Mouse (Mus musculus): Measurements from ENCODE around the gene Dnaic1.
"Not testable (repeated sequence)": the region's sequence is repeated elsewhere in the genome, so short reads cannot be mapped to it uniquely, and the experiment has no call there.

The Dnaic1 gene

DNA sequence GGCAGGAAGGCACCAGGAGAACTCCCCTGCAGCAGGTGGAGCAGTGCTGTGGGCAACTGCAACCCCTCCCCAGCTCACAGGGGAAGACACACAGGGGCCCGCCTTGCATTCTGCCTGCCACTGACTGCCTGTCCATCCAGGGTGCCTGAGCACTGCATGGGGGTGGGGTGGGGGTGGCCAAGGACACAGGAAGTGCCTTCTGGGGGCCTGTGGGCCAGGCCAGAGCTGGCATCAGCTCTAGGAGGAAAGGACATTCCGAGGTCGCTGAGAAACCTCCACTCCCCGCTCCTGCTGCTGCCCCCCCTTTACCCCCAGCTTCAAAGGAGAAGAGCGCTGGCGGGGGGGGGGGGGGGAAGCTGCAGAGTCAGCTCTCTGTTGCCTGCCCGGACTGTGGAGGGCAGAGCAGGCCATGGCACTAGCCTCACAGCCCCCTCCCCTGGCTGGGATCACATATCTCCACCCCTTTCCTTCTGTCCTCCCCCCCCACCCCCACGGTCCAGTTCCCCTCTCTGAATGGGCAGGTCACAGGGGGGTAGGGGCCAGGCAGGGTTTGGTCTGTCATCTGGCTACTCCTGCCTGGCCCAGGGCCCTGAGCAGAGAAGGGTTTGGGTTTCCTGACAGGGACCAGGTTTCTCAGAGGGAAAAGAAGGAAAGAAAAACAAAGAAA, 95.6 kb downstream of the Dnaic1 start:
- DNase-seq (ENCODE audit: low spot score): peak; percentile 30

DNA sequence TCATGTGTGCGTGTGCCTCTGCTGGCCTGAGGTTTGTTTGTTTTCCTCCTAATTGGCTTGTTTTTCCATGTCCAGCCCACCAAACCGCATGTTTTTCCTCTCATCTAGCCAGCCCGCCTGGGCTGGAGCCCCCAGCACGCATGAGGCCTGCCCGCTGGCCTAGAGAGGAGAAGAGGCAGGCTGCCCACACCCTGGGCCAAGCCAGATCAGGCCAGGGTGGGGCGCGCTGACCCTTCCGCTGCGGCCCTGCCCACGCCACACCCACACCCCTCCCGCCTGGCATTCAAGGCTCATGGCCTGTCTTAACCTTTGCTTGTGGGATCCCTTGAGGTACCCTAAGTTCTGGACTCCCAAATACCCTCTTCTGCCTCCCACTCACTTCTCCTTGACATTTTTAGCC, 97.1 kb downstream of the Dnaic1 start:
- DNase-seq (ENCODE audit: low spot score): peak; percentile 41

GRCm38 (mm10) chr4:41670836-41671235, 101.3 kb downstream of the Dnaic1 start:
- DNase-seq (ENCODE audit: low spot score): no peak

DNA sequence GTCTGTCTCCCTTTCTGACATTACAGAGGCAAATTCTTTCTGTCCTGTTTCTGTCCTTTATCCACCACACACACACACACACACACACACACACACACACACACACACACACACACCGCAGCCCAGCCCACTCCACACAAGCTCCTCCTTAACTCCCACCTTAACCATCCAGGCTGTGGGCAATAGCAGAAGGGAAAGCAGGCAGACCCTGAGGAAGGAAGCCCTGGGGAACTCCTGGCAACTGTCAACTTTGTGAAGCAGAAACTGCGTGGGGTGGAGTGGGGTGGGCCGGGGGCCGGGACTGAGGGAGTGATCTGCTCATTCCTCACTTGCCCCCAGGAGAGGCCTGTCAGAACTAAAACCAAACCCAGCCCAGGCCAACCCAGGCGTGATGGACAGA, 101.9 kb downstream of the Dnaic1 start:
- no peak for DNase-seq (ENCODE audit: low spot score)

DNA sequence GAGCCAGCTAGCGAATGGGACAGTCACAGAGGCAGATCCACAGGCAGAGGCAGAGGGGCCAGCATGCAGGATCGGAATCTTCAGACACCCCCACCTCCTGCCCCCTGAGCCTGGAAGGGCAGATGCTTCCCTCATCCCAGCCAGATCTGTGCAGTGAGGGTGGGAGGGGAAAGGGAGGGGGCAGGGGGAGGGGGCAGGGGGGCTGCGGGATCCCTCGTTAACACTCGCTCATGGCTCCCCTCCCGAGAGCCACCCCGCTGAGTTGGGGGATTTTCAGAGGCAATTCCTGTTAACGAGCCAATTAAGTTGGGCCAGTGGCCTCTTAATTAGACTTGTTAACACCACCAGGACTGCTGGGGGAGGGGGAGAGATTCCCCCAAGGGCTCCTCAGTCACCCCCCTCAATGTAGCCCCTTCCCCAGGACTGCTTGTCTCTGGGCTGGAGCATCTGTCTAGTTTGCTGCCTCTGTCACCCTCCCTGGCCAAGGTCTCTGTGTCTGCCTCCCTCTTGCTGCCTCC, 102.4 kb downstream of the Dnaic1 start:
- DNase-seq (ENCODE audit: low spot score): no peak

DNA sequence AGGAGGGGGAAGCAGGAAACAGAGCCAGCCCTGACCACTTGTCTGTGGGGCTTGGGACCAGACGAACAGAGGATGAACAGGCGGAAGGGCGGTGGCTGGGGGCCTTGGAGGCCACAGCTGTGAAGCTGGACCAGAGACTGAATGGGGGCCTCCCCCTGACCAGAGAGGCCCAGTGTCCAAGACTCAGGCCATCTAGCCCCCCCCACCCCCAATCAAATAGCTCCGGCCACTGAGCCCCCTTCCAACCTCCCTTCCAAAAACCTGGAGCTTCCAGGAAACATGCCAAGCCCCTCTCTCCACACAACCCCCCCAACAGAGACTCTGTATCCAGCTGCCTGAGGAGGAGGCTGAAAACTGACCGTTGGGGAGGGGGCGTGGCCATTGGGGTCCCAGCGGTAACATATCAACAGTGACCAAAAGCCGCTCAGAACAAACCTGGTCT, 103.0 kb downstream of the Dnaic1 start:
- no peak for DNase-seq (ENCODE audit: low spot score)

- DNase-seq (ENCODE audit: low spot score): no peak
Measured at GRCm38 (mm10) chr4:41673186-41673585, 103.6 kb downstream of the Dnaic1 start.

DNA sequence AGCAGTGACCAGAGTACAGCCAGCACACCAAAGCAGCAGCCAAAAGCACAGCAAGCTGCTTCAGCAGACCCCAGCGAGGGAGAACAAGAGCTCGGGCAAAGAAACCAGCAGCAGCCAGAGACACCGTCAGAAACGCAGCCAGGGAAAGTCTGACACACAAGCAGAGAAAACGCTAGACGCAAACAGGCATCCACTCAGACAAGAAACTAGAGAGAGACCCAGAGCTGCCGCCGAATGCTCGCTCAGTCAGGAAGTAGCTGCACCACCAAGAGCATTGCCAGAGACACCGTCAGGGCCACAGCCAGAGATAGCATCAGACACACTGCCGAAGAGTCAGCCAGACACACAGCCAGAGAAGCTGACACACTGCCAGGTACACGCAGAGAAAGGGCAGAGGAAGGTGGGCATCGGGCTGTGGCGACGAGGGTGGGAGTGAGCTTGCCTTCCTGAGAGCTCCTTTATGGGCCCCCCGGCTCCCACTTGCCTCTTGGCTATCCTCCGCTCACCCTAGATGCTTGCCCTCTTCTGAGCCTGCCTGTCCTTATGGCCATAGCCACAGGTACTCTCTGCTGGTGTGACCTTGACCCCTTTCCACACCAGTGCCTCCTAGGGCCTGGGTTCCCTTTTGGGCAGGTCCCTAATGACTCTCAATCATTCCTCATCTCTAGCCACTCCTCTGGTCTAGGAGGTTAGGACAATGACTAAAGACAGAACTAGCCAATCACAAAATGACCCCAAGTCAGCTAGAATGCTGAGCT, 106.9 kb downstream of the Dnaic1 start:
- no peak for DNase-seq (ENCODE audit: low spot score)

DNA sequence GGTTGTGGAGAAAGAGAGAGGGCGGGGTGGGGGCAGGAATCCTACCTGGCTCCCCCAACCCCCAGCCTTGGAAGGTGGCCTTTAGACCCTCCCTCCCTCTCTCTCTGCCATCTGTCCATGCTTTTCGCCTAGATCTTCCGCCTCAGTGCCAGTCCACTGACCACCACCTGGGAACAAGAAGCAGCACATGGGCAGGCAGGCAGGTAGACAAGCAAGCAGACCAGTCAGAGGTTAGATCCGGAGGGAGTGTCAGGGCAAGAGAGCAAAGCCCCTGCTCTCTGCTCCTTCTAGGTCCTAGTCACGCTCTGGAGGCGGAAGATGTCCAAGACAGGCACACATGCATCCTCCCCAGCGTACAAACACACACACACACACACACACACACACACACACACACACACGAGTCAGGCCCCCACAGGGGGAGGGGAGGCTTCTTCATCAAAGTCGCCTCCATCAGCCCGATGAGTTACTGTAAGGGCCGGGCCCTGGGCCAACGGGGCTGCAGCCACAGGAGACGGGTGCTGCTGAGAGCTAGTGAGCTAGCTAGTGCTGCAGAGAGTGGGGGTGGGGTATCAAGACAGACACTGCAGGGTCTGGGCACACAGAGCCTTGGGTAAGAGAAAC, 107.5 kb downstream of the Dnaic1 start:
- no peak for DNase-seq (ENCODE audit: low spot score)

DNA sequence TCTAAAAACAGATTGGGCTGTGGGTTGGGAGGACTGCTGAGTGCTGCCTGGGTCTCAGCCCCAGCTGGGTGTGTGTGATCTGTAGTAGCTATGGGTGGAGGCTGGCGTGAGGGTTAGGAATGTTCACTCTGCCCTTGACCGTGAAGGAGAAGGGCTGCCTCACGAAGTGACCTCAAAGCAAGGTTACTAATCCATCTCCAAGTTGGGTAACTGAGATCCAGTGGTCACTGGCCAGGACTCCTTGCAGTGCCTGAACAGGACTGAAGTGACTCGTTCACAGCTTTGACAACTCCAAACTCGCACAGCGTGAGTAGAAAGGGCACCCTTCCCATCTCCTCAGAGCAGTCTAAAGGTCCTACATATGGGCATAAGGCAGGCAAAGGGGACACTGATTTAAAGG, 109.3 kb downstream of the Dnaic1 start:
- DNase-seq (ENCODE audit: low spot score): no peak

DNA sequence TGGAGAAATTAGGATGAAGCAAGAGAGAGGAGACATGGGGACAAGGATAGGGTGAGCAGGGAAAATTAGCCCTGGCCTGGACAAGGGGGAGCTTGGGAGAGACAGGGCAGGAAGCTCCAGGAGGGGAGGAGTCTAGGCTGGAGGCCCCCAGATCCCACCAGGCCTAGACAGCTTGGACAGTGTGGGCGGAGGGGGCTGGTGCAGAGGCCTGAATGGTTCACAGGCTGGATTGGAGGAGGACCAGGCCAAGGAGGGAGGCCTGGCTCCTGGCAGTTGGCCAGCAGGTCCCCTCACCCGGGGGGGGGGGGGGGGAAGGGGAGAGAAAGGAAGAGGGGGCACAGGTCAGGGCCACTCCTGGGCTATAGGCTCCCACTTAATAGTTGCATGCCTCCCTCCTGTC, 109.7 kb downstream of the Dnaic1 start:
- no peak for DNase-seq (ENCODE audit: low spot score)

GRCm38 (mm10) chr4:41681176-41681575, 111.6 kb downstream of the Dnaic1 start:
- no peak for DNase-seq (ENCODE audit: low spot score)

DNA sequence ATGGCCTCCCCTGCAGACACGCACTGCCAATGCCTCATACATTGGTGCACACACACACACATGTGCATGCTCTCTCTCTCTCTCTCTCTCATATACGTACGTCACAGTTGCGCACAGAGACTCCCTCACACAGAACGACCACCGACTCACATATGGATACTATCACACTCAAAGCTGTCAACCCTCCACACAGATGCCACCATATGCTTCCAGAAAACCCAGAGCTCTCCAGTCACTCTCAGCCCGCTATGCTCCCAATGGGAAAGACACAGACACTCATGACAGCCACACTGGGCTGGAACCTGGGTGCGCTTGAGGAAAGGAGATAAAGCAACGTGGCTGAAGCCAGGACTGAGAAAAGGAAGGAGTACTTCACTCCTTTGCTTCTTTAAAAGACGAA, 112.4 kb downstream of the Dnaic1 start:
- DNase-seq (ENCODE audit: low spot score): no peak

DNA sequence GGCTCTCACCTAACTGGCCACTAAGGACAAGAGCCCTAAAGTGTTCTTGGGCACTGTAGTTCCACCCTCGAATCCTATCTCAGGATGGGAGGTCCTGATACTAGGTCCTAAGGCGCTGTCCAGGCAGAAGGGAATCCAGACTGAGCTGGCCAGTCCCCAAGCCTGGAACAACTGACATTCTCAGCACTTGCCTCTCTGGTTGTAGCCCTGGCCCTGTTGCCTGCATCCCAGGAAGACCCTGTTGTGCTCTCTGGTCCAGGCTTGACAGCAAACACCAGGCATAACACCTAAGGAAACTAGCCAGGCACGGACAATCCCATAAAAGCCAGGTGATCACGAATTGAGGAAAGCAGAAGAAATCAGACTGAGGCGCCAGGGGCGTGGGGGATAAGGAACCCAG, 113.2 kb downstream of the Dnaic1 start:
- DNase-seq (ENCODE audit: low spot score): no peak

DNA sequence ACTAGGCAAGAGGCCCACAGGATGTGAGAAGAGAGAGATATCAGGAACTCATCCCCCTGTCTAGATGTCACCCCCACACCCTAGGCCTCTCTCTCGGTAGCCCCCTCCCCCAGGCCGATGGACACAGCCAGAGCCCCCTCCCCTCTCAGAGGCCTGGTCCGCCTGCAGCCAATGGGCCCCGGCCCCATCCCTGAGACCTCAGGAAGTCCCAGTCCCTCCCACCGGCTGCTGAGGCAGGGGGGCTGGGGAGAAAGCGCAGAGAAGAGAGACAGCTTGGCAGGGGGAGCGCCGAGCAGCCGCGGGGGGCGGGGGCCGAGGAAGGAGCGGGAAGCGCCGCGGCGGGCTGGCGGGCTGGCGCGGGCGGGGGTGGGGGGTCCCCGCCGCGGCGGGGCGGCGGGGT, 113.7 kb downstream of the Dnaic1 start:
- DNase-seq (ENCODE audit: low spot score): not testable (repeated sequence)

GRCm38 (mm10) chr4:41684131-41684930, 114.8 kb downstream of the Dnaic1 start:
- not testable (repeated sequence) for DNase-seq (ENCODE audit: low spot score)

GRCm38 (mm10) chr4:41684931-41685453, 115.4 kb downstream of the Dnaic1 start:
- not testable (repeated sequence) for DNase-seq (ENCODE audit: low spot score)

DNA sequence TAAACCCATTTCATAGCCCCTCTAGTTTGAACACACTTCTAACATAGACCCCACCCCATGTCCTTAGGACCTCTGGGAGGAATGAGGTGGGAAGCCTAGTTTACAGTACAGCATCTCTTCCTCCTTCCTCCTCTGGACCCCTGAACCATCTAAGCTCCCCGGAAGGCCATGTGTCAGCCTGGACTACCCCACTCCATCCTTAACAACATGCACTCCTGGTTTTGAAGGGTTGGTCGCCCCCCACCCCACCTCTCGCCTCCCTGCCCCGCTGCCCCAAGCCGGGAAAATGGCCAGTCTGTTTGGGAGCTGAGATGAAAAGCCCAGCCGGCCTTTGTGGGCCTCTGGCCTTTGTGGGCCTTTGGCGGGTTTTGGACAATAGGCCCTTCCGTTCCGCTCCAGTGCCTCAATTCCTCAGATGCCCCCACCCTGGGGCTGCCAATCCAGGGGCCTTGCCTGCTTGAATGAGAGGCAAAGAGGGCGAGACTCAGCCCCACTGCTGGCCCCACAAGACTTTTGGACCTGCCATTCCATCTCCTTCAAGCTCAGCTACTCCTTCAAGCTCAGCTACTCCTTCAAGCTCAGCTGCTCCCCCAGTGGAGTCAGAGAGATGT, 116.4 kb downstream of the Dnaic1 start:
- not testable (repeated sequence) for DNase-seq (ENCODE audit: low spot score)
